Mouse (Mus musculus): Measurements from ENCODE around the gene Eif2b5. TPM values are rescaled to one million over a fixed set of nuclear protein-coding genes. Genes with fewer than 3 reads are reported as not detected.

The Eif2b5 gene
- polyA plus RNA-seq, 1 experiment = 94.0 TPM

DNA sequence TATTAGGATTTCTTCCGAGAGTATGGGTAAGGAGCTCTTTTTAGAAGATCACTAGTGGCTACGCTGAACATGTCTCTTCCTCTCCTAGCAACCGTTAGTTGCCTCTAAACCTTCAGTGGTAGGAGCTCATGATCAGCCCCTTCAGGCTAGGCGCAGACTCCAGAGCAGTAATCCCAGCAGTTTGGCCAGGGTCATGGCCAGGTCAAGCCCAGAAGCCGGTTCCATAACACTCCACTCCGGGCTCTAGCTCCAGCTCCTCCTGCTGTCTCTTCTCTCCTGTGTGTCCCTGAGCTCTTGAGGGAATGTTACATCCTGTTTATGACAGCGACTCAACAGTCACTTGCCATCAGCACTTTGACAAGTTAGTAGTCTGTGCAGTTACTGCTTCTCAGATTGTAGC, 58.8 kb downstream of the Eif2b5 start:
- H3K27ac ChIP-seq (ENCODE audit: insufficient read depth, low read length) = no peak overlapping the region
- H3K4me1 ChIP-seq (ENCODE audit: control insufficient read depth, insufficient read depth, low read length) = no peaks in the 10 kb centered on the region
- H3K27me3 ChIP-seq (ENCODE audit: control insufficient read depth, insufficient read depth, low read length, poor library complexity, severe bottlenecking) = no peaks in the 10 kb centered on the region
- no peak overlapping the region for H3K9ac ChIP-seq (ENCODE audit: low read depth, poor library complexity, severe bottlenecking)
- TF ChIP-seq POLR2A (IDR thresholded peaks at IDR 0.05; ENCODE audit: insufficient read depth, low read length) (no peak), CTCF (IDR thresholded peaks at IDR 0.05; ENCODE audit: low read depth, low read length) (no peak), EP300 (IDR thresholded peaks at IDR 0.05; ENCODE audit: insufficient read depth, low read depth, low read length) (no peak)
- H3K4me3 ChIP-seq (ENCODE audit: low read depth, low read length) = no peak overlapping the region
- H3K36me3 ChIP-seq (ENCODE audit: control insufficient read depth, insufficient read depth, low read length, poor library complexity, severe bottlenecking) = peaks cover 28% of the 10 kb centered on the region
- H3K9me3 ChIP-seq (replicated peaks; ENCODE audit: control insufficient read depth, insufficient read depth, low read length, poor library complexity, severe bottlenecking) = no peaks in the 10 kb centered on the region

Other genes with a start within 250 kb of the Eif2b5 start
- 87.9 and 94.9 TPM in 2 replicates for gene Parl, start 196.4 kb upstream of the Eif2b5 start, polyA plus RNA-seq (2011; ENCODE audit: insufficient read depth, insufficient read length, low read depth, missing spikeins)
- not detected in 2 replicates for gene Cyp2ab1, start 173.4 kb upstream of the Eif2b5 start, polyA plus RNA-seq (2011; ENCODE audit: insufficient read depth, insufficient read length, low read depth, missing spikeins)
- 85.0 and 89.5 TPM in 2 replicates for gene Abcc5, start 72.4 kb upstream of the Eif2b5 start, polyA plus RNA-seq (2011; ENCODE audit: insufficient read depth, insufficient read length, low read depth, missing spikeins)
- gene Dvl3, start 18.2 kb downstream of the Eif2b5 start, polyA plus RNA-seq (2011; ENCODE audit: insufficient read depth, insufficient read length, low read depth, missing spikeins) = 37.9 and 38.8 TPM in 2 replicates
- 282 and 298 TPM in 2 replicates for gene Ap2m1, start 36.7 kb downstream of the Eif2b5 start, polyA plus RNA-seq (2011; ENCODE audit: insufficient read depth, insufficient read length, low read depth, missing spikeins)
- 56.2 and 61.0 TPM in 2 replicates for gene Abcf3, start 49.8 kb downstream of the Eif2b5 start, polyA plus RNA-seq (2011; ENCODE audit: insufficient read depth, insufficient read length, low read depth, missing spikeins)
- gene Vwa5b2, start 90.7 kb downstream of the Eif2b5 start, polyA plus RNA-seq (2011; ENCODE audit: insufficient read depth, insufficient read length, low read depth, missing spikeins) = 1.2 TPM in 2 replicates
- 9.4 and 10.8 TPM in 2 replicates for gene Eef1akmt4, start 112.8 kb downstream of the Eif2b5 start, polyA plus RNA-seq (2011; ENCODE audit: insufficient read depth, insufficient read length, low read depth, missing spikeins)
- not detected in 2 replicates for gene Gm49333, start 112.8 kb downstream of the Eif2b5 start, polyA plus RNA-seq (2011; ENCODE audit: insufficient read depth, insufficient read length, low read depth, missing spikeins)
- gene Alg3, start 112.9 kb downstream of the Eif2b5 start, polyA plus RNA-seq (2011; ENCODE audit: insufficient read depth, insufficient read length, low read depth, missing spikeins) = 36.7 and 39.3 TPM in 2 replicates
- gene Camk2n2, start 122.5 kb downstream of the Eif2b5 start, polyA plus RNA-seq (2011; ENCODE audit: insufficient read depth, insufficient read length, low read depth, missing spikeins) = 1.7 and 2.4 TPM in 2 replicates
- gene Ece2, start 131.0 kb downstream of the Eif2b5 start, polyA plus RNA-seq (2011; ENCODE audit: insufficient read depth, insufficient read length, low read depth, missing spikeins) = 3.4 and 3.6 TPM in 2 replicates
- 276 and 288 TPM in 2 replicates for gene Psmd2, start 152.8 kb downstream of the Eif2b5 start, polyA plus RNA-seq (2011; ENCODE audit: insufficient read depth, insufficient read length, low read depth, missing spikeins)
- gene Eif4g1, start 169.5 kb downstream of the Eif2b5 start, polyA plus RNA-seq (2011; ENCODE audit: insufficient read depth, insufficient read length, low read depth, missing spikeins) = 462 and 483 TPM in 2 replicates
- 5.9 and 7.1 TPM in 2 replicates for gene Fam131a, start 194.4 kb downstream of the Eif2b5 start, polyA plus RNA-seq (2011; ENCODE audit: insufficient read depth, insufficient read length, low read depth, missing spikeins)
- 90.6 and 94.5 TPM in 2 replicates for gene Polr2h, start 218.8 kb downstream of the Eif2b5 start, polyA plus RNA-seq (2011; ENCODE audit: insufficient read depth, insufficient read length, low read depth, missing spikeins)
- gene Clcn2, start 218.9 kb downstream of the Eif2b5 start, polyA plus RNA-seq (2011; ENCODE audit: insufficient read depth, insufficient read length, low read depth, missing spikeins) = 8.8 and 10.2 TPM in 2 replicates
- gene Chrd, start 234.3 kb downstream of the Eif2b5 start, polyA plus RNA-seq (2011; ENCODE audit: insufficient read depth, insufficient read length, low read depth, missing spikeins) = 1.1 and 1.2 TPM in 2 replicates
- 4.6 and 4.7 TPM in 2 replicates for gene Thpo, start 235.7 kb downstream of the Eif2b5 start, polyA plus RNA-seq (2011; ENCODE audit: insufficient read depth, insufficient read length, low read depth, missing spikeins)